In the genomic region with DNA sequence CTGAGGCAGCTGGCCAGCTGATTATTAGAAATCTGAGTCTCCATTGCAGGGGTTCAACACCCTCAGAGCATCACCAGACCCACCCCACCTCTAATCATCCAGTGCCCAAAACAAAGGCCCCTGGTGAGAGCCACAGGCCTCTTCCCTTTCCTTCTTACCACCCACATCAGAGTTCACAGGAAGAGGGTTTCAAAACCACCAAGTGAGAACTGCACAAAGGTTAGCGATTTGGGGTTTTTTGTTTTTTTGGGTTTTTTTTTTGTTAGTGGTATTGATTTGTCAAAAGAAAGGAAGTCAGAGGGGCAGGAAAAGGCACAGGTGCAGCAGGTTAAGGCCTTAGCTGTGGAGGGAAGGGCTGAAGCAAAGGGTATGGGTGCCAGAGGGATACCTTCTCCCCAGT, we compare ENCODE assay signal across 32 mouse cellular contexts. TPM values are rescaled to one million over a fixed set of nuclear protein-coding genes. Genes with fewer than 3 reads are reported as not detected.
DNase-seq lines count a peak whose midpoint lies in the region; ATAC-seq and TF ChIP-seq lines count a peak whose summit lies in the region.
"Had no signal": no experiment of that assay in that cellular context is flagged by ENCODE, and none has a peak within 500 bp of the region (broad histone marks: within the 10 kb centered on the region; RNA-seq: fewer than 3 reads in every experiment).

No protein-coding gene starts in this region.

- H3K9me3 ChIP-seq in hindbrain, postnatal 0 days (ENCODE audit: low read length): no peaks in the 10 kb centered on the region
- H3K9me3 ChIP-seq: forebrain, embryonic 13.5 days; limb, embryonic 13.5 days; lung, embryonic 15.5 days had no signal

- H3K9ac ChIP-seq in hindbrain, postnatal 0 days (replicated peaks; ENCODE audit: low read length): no peak overlapping the region
- H3K9ac ChIP-seq: forebrain, embryonic 13.5 days; hindbrain, embryonic 14.5 days; limb, embryonic 13.5 days; liver, embryonic 14.5 days; lung, embryonic 15.5 days had no signal

- ATAC-seq in activated CD4-positive, CD25-positive, alpha-beta regulatory T cell, adult 4 months: peak; percentile 88
- peak; percentile 89 for ATAC-seq in inflammation-experienced regulatory T-cells, adult 6 months
- ATAC-seq in hindbrain, postnatal 0 days: no peak
- ATAC-seq: forebrain, embryonic 13.5 days; intestine, embryonic 16.5 days; midbrain, embryonic 16.5 days had no signal

- no peak overlapping the region for H3K4me3 ChIP-seq in hindbrain, postnatal 0 days (ENCODE audit: low read length)
- H3K4me3 ChIP-seq: forebrain, embryonic 13.5 days; limb, embryonic 13.5 days; lung, embryonic 15.5 days had no signal

- DNase-seq in thymus, postnatal 0 days (ENCODE audit: low spot score): peak; percentile 21
- DNase-seq in thymus, adult 18-20 months: no peak
- no peak for DNase-seq in hindbrain, postnatal 0 days (ENCODE audit: low spot score)
- no peak for DNase-seq in retina, embryonic 14.5 days (ENCODE audit: low spot score)
- no peak for DNase-seq in left cerebral cortex, postnatal 14 days (ENCODE audit: low spot score in 2 of 2)
- DNase-seq: cerebellum, adult 2 months; cerebellum, postnatal 36 days; gastrocnemius, postnatal 36 days; kidney, postnatal 36 days; layer of hippocampus, postnatal 36 days; lung, postnatal 36 days; right cerebral cortex, postnatal 25 days; spleen, adult 18-20 months had no signal

- no peaks in the 10 kb centered on the region for H3K36me3 ChIP-seq in hindbrain, postnatal 0 days (ENCODE audit: insufficient read depth, low read length)
- H3K36me3 ChIP-seq: limb, embryonic 13.5 days; lung, embryonic 15.5 days had no signal

- H3K4me2 ChIP-seq in hindbrain, postnatal 0 days (ENCODE audit: low read depth, low read length): no peak overlapping the region
- H3K4me2 ChIP-seq: forebrain, embryonic 13.5 days; hindbrain, embryonic 14.5 days; limb, embryonic 13.5 days; lung, embryonic 15.5 days had no signal

- intact Hi-C loops in left cerebral cortex, postnatal 14 days (cut with DNase I): no loop called here

- no peak for TF ChIP-seq CTCF in hindbrain, postnatal 0 days (IDR thresholded peaks at IDR 0.05; ENCODE audit: low read depth)

- no peak overlapping the region for H3K27ac ChIP-seq in hindbrain, postnatal 0 days
- H3K27ac ChIP-seq: forebrain, embryonic 13.5 days; hindbrain, embryonic 14.5 days; limb, embryonic 13.5 days; liver, embryonic 14.5 days; lung, embryonic 15.5 days had no signal

- peaks cover 16% of the 10 kb centered on the region for H3K4me1 ChIP-seq in hindbrain, postnatal 0 days (ENCODE audit: insufficient read depth, low read length)

- H3K27me3 ChIP-seq in hindbrain, postnatal 0 days (ENCODE audit: insufficient read depth, low read length): no peaks in the 10 kb centered on the region
- H3K27me3 ChIP-seq: limb, embryonic 13.5 days; lung, embryonic 15.5 days had no signal

- WGBS in hindbrain, postnatal 0 days: 94% methylated on average over 1 of the region's 1 CpGs

RNA-seq across cellular contexts. Expression of gene Eps8l3, which starts 30.9 kb away (rescaled TPM):
- polyA plus RNA-seq in thymus, postnatal 0 days (2015; fragmentation: Nextera tagmentation; extraction: Ambion mirVana): 0.12 and 0.13 TPM in 2 replicates
- not detected for polyA plus RNA-seq in activated CD4-positive, CD25-positive, alpha-beta regulatory T cell, adult 4 months (2017; shearing (Covaris generic))
- not detected for polyA plus RNA-seq in inflammation-experienced regulatory T-cells, adult 6 months (2017; shearing (Covaris generic))
- not detected in 2 replicates for total RNA-seq in hindbrain, postnatal 0 days (2014; rRNA removed)
- polyA plus RNA-seq in hindbrain, postnatal 0 days (2015; fragmentation: Nextera tagmentation; extraction: Ambion mirVana): not detected in 2 replicates
- not detected for total RNA-seq in left cerebral cortex, postnatal 14 days (2021)
- total RNA-seq: adrenal gland, adult 18-20 months; gastrocnemius, adult 18-20 months; gastrocnemius, postnatal 36 days; heart, adult 8-10 months; heart, postnatal 25 days; layer of hippocampus, adult 8-10 months; layer of hippocampus, postnatal 36 days; left cerebral cortex, postnatal 10 days; neutrophil, adult 5-6 weeks had no signal
- polyA plus RNA-seq: embryonic facial prominence, embryonic 14.5 days; forebrain, embryonic 13.5 days; heart, embryonic 14.5 days; hindbrain, embryonic 14.5 days; kidney, embryonic 14.5 days; lung, embryonic 15.5 days; midbrain, embryonic 16.5 days had no signal

RNA-seq across cellular contexts. Expression of gene Gstm5, which starts 49.4 kb away (rescaled TPM):
- polyA plus RNA-seq in thymus, postnatal 0 days (2015; fragmentation: Nextera tagmentation; extraction: Ambion mirVana): 14.4 and 14.9 TPM in 2 replicates
- polyA plus RNA-seq in activated CD4-positive, CD25-positive, alpha-beta regulatory T cell, adult 4 months (2017; shearing (Covaris generic)): not detected
- polyA plus RNA-seq in inflammation-experienced regulatory T-cells, adult 6 months (2017; shearing (Covaris generic)): 1 to 10 TPM in 1 of 3 experiments, not detected in 2; 1.4 TPM
- total RNA-seq in hindbrain, postnatal 0 days (2014; rRNA removed): 164 and 179 TPM in 2 replicates
- polyA plus RNA-seq in hindbrain, postnatal 0 days (2015; fragmentation: Nextera tagmentation; extraction: Ambion mirVana): 383 and 384 TPM in 2 replicates
- 100 to 1,000 TPM; 182 to 200 TPM for total RNA-seq in left cerebral cortex, postnatal 14 days (2021)

Comparison
In these comparisons a context has a peak if more than half of its experiments do, and no peak if none do; other contexts are left out.
1. RNA of gene Gstm5, which starts 49.4 kb away (polyA plus RNA-seq): 383 to 384 TPM in hindbrain, postnatal 0 days; 14.4 to 14.9 TPM in thymus, postnatal 0 days, 1.4 TPM in inflammation-experienced regulatory T-cells, adult 6 months and not detected in activated CD4-positive, CD25-positive, alpha-beta regulatory T cell, adult 4 months; every median in the first group is over 10 times any median in the second.